Comparison of ENCODE assay signal across 25 mouse cellular contexts in the genomic region with DNA sequence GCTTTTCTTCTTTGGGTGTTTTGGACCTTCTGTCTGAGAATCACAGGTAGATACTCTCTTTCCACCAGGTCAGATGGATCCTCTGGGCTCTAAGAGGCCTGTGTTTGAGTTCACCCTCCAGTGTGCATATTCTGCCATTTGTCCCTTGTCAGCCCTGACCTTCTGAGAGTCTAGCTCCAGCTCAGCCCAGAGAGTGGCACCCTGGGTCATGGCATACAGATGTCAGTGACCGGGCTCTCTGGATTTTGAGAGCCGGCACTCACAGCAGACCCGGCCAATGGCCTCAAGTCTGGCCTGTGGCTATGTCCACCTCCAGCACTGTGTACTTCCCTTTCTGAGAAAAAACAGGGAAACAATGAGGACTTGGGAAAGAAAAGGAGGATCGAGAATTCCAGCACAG. TPM values are rescaled to one million over a fixed set of nuclear protein-coding genes. Genes with fewer than 3 reads are reported as not detected.
"Had no signal": no experiment of that assay in that cellular context is flagged by ENCODE, and none has a peak within 500 bp of the region (broad histone marks: within the 10 kb centered on the region; RNA-seq: fewer than 3 reads in every experiment).

No protein-coding gene starts in this region.

- H3K9me3 ChIP-seq: midbrain, embryonic 10.5 days; midbrain, embryonic 12.5 days; neural tube, embryonic 13.5 days; neural tube, embryonic 15.5 days; stomach, embryonic 15.5 days had no signal

- H3K9ac ChIP-seq: lung, embryonic 14.5 days; midbrain, embryonic 12.5 days; neural tube, embryonic 13.5 days; neural tube, embryonic 15.5 days; stomach, embryonic 15.5 days had no signal

- H3K4me1 ChIP-seq: midbrain, embryonic 10.5 days; midbrain, embryonic 12.5 days; neural tube, embryonic 13.5 days; neural tube, embryonic 15.5 days had no signal

- H3K27ac ChIP-seq: midbrain, embryonic 10.5 days; midbrain, embryonic 12.5 days; neural tube, embryonic 13.5 days; neural tube, embryonic 15.5 days; stomach, embryonic 15.5 days; stomach, postnatal 0 days had no signal

- H3K4me2 ChIP-seq: lung, embryonic 14.5 days; midbrain, embryonic 12.5 days; neural tube, embryonic 13.5 days; neural tube, embryonic 15.5 days; stomach, embryonic 15.5 days had no signal

- H3K36me3 ChIP-seq: midbrain, embryonic 10.5 days; midbrain, embryonic 12.5 days; neural tube, embryonic 13.5 days; neural tube, embryonic 15.5 days; stomach, embryonic 15.5 days had no signal

- DNase-seq: lung, adult 18-20 months; lung, embryonic 14.5 days; lung, postnatal 10 days; lung, postnatal 4 days; midbrain, embryonic 14.5 days; retina, postnatal 1 day; right cerebral cortex, adult 18-20 months; right cerebral cortex, postnatal 25 days; right cerebral cortex, postnatal 4 days; thymus, adult 2 months; thymus, postnatal 25 days; thymus, postnatal 4 days had no signal

- H3K27me3 ChIP-seq: neural tube, embryonic 13.5 days; neural tube, embryonic 15.5 days; stomach, embryonic 15.5 days had no signal

- ATAC-seq: midbrain, embryonic 16.5 days had no signal

- H3K4me3 ChIP-seq: midbrain, embryonic 10.5 days; midbrain, embryonic 12.5 days; myocyte; neural tube, embryonic 13.5 days; neural tube, embryonic 15.5 days; stomach, embryonic 15.5 days had no signal

RNA-seq across cellular contexts. Expression of a gene that starts 3.9 kb away (rescaled TPM):
- polyA plus RNA-seq: lung, embryonic 14.5 days; midbrain, embryonic 10.5 days; midbrain, embryonic 12.5 days; midbrain, embryonic 14.5 days; midbrain, embryonic 16.5 days; myocyte; neural tube, embryonic 11.5 days; neural tube, embryonic 13.5 days; neural tube, embryonic 15.5 days; spleen, adult 2 months; testis, adult 2 months; urinary bladder, adult 2 months had no signal

RNA-seq across cellular contexts. Expression of a gene that starts 20.3 kb away (rescaled TPM):
- polyA plus RNA-seq: lung, embryonic 14.5 days; midbrain, embryonic 10.5 days; midbrain, embryonic 12.5 days; midbrain, embryonic 14.5 days; midbrain, embryonic 16.5 days; neural tube, embryonic 11.5 days; neural tube, embryonic 15.5 days had no signal

RNA-seq across cellular contexts. Expression of a gene that starts 21.5 kb away (rescaled TPM):
- polyA plus RNA-seq: lung, embryonic 16.5 days; midbrain, embryonic 10.5 days; midbrain, embryonic 12.5 days; midbrain, embryonic 14.5 days; midbrain, embryonic 16.5 days; neural tube, embryonic 11.5 days; neural tube, embryonic 13.5 days; neural tube, embryonic 15.5 days had no signal

RNA-seq across cellular contexts. Expression of a gene that starts 59.0 kb away (rescaled TPM):
- polyA plus RNA-seq: lung, embryonic 14.5 days; lung, embryonic 16.5 days; midbrain, embryonic 10.5 days; midbrain, embryonic 12.5 days; midbrain, embryonic 14.5 days; midbrain, embryonic 16.5 days; neural tube, embryonic 11.5 days; neural tube, embryonic 13.5 days; neural tube, embryonic 15.5 days; spleen, adult 2 months; stomach, embryonic 15.5 days had no signal
